Mouse (Mus musculus) liver, embryonic 14.5 days (tissue): ENCODE measurements around the gene Grhl3.

ENCODE experiments used
- CTCF ChIP-seq: IDR thresholded peaks from 2 replicates; pipeline ENCODE4 v1.5.1; 2016; ENCODE audit warnings: antibody characterized with exemption, low read depth, control low read depth
- EP300 ChIP-seq: IDR thresholded peaks from 2 replicates; pipeline ENCODE4 v1.6.1; 2016; ENCODE audit warnings: antibody characterized with exemption, low read depth

DNA sequence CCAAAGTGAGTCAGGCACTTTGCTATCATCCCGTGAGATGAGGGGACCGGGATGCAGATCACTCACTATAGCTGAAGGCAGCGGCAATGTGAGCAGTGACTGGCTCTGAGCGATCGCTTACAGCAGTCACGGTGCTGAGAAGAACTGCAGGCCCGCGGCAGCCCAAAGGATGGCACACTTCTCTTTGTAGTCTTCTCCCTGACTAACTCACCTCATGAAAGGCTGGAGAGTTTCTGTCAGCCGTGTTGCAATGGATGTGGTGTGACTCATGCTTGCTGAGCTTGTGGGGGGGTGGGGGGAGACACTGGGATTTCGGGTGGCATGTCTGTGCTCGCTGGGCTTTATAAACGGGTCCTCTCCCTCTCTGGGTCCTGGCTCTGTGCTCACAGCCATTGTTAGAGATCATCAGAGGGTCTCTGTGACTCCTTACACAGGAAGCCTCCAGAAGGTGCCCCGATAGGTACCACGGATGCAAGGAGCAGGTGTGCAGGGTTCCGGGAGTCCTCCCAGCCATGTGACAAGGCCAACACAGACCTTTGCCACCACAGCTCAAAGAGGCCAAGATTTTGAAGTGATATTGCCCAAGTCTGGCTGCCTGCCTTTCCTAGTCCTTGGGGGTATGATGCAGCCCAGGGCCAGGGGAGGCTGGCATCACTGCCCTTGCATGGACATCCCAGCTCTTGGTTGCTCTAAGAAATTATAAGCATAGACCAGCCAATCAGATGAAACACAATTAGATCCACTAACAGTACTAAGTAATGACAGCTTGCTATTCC is 2.1 kb upstream of the Grhl3 start:
- no peak for TF ChIP-seq EP300
- no peak for TF ChIP-seq CTCF
